32 mouse cellular contexts compared by ENCODE assay signal in genomic region chr17:67687505-67687904, GRCm38 (mm10). TPM values are rescaled to one million over a fixed set of nuclear protein-coding genes. Genes with fewer than 3 reads are reported as not detected.
"Had no signal": no experiment of that assay in that cellular context is flagged by ENCODE, and none has a peak within 500 bp of the region (broad histone marks: within the 10 kb centered on the region; RNA-seq: fewer than 3 reads in every experiment).

No protein-coding gene starts in this region.

- H3K36me3 ChIP-seq: heart, embryonic 13.5 days; heart, embryonic 15.5 days; intestine, embryonic 15.5 days; limb, embryonic 13.5 days; limb, embryonic 15.5 days; liver, embryonic 12.5 days had no signal

- H3K4me2 ChIP-seq: heart, embryonic 11.5 days; heart, embryonic 13.5 days; heart, embryonic 15.5 days; intestine, embryonic 15.5 days; limb, embryonic 13.5 days; limb, embryonic 15.5 days; liver, embryonic 12.5 days had no signal

- H3K4me1 ChIP-seq: heart, embryonic 13.5 days; heart, embryonic 15.5 days; limb, embryonic 13.5 days; limb, embryonic 15.5 days; liver, embryonic 12.5 days had no signal

- H3K27ac ChIP-seq: heart, adult 2 months; heart, embryonic 13.5 days; heart, embryonic 15.5 days; intestine, embryonic 15.5 days; layer of hippocampus, adult 2 months; limb, embryonic 13.5 days; limb, embryonic 15.5 days; liver, embryonic 12.5 days had no signal

- DNase-seq: forebrain, postnatal 0 days; gastrocnemius, postnatal 14 days; gastrocnemius, postnatal 36 days; heart, adult 11 months; heart, adult 2 months; heart, postnatal 14 days; heart, postnatal 36 days; kidney, adult 18-20 months; kidney, adult 8-10 months; kidney, postnatal 10 days; kidney, postnatal 25 days; kidney, postnatal 4 days; left cerebral cortex, postnatal 4 days had no signal

- ATAC-seq: forebrain, postnatal 0 days; inflammation-experienced regulatory T-cells, adult 6 months; intestine, embryonic 15.5 days; intestine, postnatal 0 days; liver, embryonic 12.5 days had no signal

- H3K27me3 ChIP-seq: heart, embryonic 13.5 days; heart, embryonic 15.5 days; intestine, embryonic 15.5 days; limb, embryonic 13.5 days; limb, embryonic 15.5 days; liver, embryonic 12.5 days had no signal

- H3K9ac ChIP-seq: forebrain, postnatal 0 days; heart, embryonic 13.5 days; heart, embryonic 15.5 days; intestine, embryonic 15.5 days; limb, embryonic 13.5 days; limb, embryonic 15.5 days; liver, embryonic 12.5 days had no signal

- H3K4me3 ChIP-seq: heart, adult 2 months; heart, embryonic 13.5 days; heart, embryonic 15.5 days; intestine, embryonic 15.5 days; layer of hippocampus, adult 2 months; limb, embryonic 13.5 days; limb, embryonic 15.5 days; liver, embryonic 12.5 days had no signal

- H3K9me3 ChIP-seq: heart, embryonic 13.5 days; heart, embryonic 15.5 days; intestine, embryonic 15.5 days; limb, embryonic 13.5 days; limb, embryonic 15.5 days; liver, embryonic 12.5 days had no signal

RNA-seq across cellular contexts. Expression of gene Lama1, which starts 9.6 kb away (rescaled TPM):
- total RNA-seq: hematopoietic stem cell, adult 5-6 weeks had no signal
- polyA plus RNA-seq: inflammation-experienced regulatory T-cells, adult 6 months had no signal

RNA-seq across cellular contexts. Expression of gene Lrrc30, which starts 55.0 kb away (rescaled TPM):
- total RNA-seq: forebrain, postnatal 0 days; hematopoietic stem cell, adult 5-6 weeks; layer of hippocampus, adult 2 months; layer of hippocampus, postnatal 10 days; layer of hippocampus, postnatal 25 days; left cerebral cortex, adult 8-10 months; left cerebral cortex, postnatal 10 days; left cerebral cortex, postnatal 25 days; left cerebral cortex, postnatal 4 days; liver, adult 2 months had no signal
- polyA plus RNA-seq: forebrain, postnatal 0 days; gonadal fat pad, adult 2 months; heart, embryonic 11.5 days; heart, embryonic 13.5 days; heart, embryonic 15.5 days; inflammation-experienced regulatory T-cells, adult 6 months; intestine, embryonic 15.5 days; intestine, postnatal 0 days; kidney, embryonic 16.5 days; liver, adult 2 months; liver, embryonic 12.5 days had no signal
